Mouse (Mus musculus) heart, embryonic 13.5 days (tissue): Measurements from ENCODE around the gene Pah. TPM values are rescaled to one million over a fixed set of nuclear protein-coding genes. Genes with fewer than 3 reads are reported as not detected.
A peak's percentile ranks its signal among the peaks of the same experiment; 100 is the strongest.

Experiments
- ATAC-seq: fragments of 200-750 bp; cut with Nextera tagmentation; 2 replicates; pipeline ENCODE4 v1.8.0; 2017; ENCODE audit warnings: moderate TSS enrichment; ENCODE audit not compliant: insufficient number of reproducible peaks, low FRiP score, low TSS enrichment; ENCODE audit errors: extremely low read depth
- H3K27ac ChIP-seq: fragments of 300-500 bp; sonication (generic); replicated peaks from 2 replicates; pipeline ENCODE4 v1.5.1; 2015; ENCODE audit warnings: moderate library complexity, mild to moderate bottlenecking, inconsistent platforms
- H3K27me3 ChIP-seq: fragments of 300-500 bp; sonication (generic); replicated peaks from 2 replicates; pipeline ENCODE4 v1.6.1; 2015; ENCODE audit warnings: mild to moderate bottlenecking, inconsistent platforms
- H3K36me3 ChIP-seq: fragments of 300-500 bp; sonication (generic); 2 replicates; pipeline ENCODE4 v1.6.1; 2015; ENCODE audit warnings: mild to moderate bottlenecking, inconsistent platforms
- H3K4me1 ChIP-seq: fragments of 300-500 bp; sonication (generic); 2 replicates; pipeline ENCODE4 v1.6.1; 2015; ENCODE audit warnings: inconsistent platforms
- H3K4me2 ChIP-seq: fragments of 300-500 bp; sonication (generic); 2 replicates; pipeline ENCODE4 v1.6.1; 2015; ENCODE audit warnings: inconsistent platforms, mild to moderate bottlenecking, moderate library complexity
- H3K4me3 ChIP-seq: fragments of 300-500 bp; sonication (generic); 2 replicates; pipeline ENCODE4 v1.5.1; 2015; ENCODE audit warnings: moderate library complexity, mild to moderate bottlenecking, inconsistent platforms
- H3K9ac ChIP-seq: fragments of 300-500 bp; sonication (generic); 2 replicates; pipeline ENCODE4 v1.6.1; 2015; ENCODE audit warnings: inconsistent platforms, mild to moderate bottlenecking, moderate library complexity
- H3K9me3 ChIP-seq: fragments of 300-500 bp; sonication (generic); 2 replicates; pipeline ENCODE4 v1.6.1; 2016; ENCODE audit warnings: inconsistent platforms
- WGBS: fragments of 180-500 bp; shearing (Covaris S2); methylation state at CpG from one replicate; pipeline ENCODE4 v1.1.7; 2015; ENCODE audit warnings: mixed read lengths; 5-methylcytosine and 5-hydroxymethylcytosine counted together
- polyA plus RNA-seq: library from polyadenylated mRNA; unstranded; fragments of >200 nt; fragmentation: Nextera tagmentation; extraction: Ambion mirVana; gene quantifications from 2 replicates; pipeline ENCODE4 v1.2.1, GENCODE M21; 2015

Pah gene
- polyA plus RNA-seq, 1 experiment from 2014 or later: 0.20 TPM

DNA sequence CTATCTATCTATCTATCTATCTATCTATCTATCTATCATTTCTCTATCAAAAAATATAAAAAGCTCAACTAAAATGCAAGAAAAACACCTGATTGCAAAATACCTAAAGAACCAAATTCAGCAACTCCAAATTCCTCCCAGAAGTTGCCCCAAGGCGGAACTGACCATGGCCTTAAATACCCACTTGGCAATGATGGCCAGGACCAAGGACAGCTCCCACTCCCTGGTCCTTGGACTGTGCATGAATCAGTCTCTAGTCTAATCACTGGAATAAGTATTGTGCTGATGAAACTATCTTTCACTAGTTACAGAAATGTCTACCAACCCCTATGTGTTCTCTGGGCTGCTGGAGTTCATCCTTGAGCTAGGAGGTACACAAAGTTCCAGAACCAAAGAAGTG is 65.1 kb downstream of the Pah start:
- no peak overlapping the region for H3K9ac ChIP-seq
- H3K27me3 ChIP-seq: no peaks in the 10 kb centered on the region
- H3K4me3 ChIP-seq: no peak overlapping the region
- no peak overlapping the region for H3K4me2 ChIP-seq
- H3K36me3 ChIP-seq: no peaks in the 10 kb centered on the region
- no peaks in the 10 kb centered on the region for H3K4me1 ChIP-seq
- no peak overlapping the region for H3K27ac ChIP-seq
- ATAC-seq: no peak
- 82% methylated on average over 1 of the region's 1 CpGs for WGBS
- no peaks in the 10 kb centered on the region; the same call in 1 of the 2 replicates for H3K9me3 ChIP-seq

- ATAC-seq: no peak
- H3K9me3 ChIP-seq: no peaks in the 10 kb centered on the region
- H3K4me2 ChIP-seq: no peak overlapping the region
- H3K36me3 ChIP-seq: no peaks in the 10 kb centered on the region
- H3K27me3 ChIP-seq: no peaks in the 10 kb centered on the region
- no peaks in the 10 kb centered on the region for H3K4me1 ChIP-seq
- 38% methylated on average over 2 of the region's 2 CpGs for WGBS
- no peak overlapping the region for H3K4me3 ChIP-seq
- no peak overlapping the region for H3K27ac ChIP-seq
- no peak overlapping the region for H3K9ac ChIP-seq
Observed at GRCm38 (mm10) chr10:87593916-87594315, 72.3 kb downstream of the Pah start.

GRCm38 (mm10) chr10:87596361-87597074 is 74.9 kb downstream of the Pah start:
- ATAC-seq: no peak
- H3K4me3 ChIP-seq: no peak overlapping the region
- WGBS: 32% methylated on average over 5 of the region's 5 CpGs
- H3K27ac ChIP-seq: no peak overlapping the region
- H3K9me3 ChIP-seq: no peaks in the 10 kb centered on the region
- no peaks in the 10 kb centered on the region for H3K27me3 ChIP-seq
- peak overlapping the region; percentile 33; the same call in 1 of the 2 replicates for H3K4me2 ChIP-seq
- H3K36me3 ChIP-seq: no peaks in the 10 kb centered on the region
- no peaks in the 10 kb centered on the region for H3K4me1 ChIP-seq
- no peak overlapping the region for H3K9ac ChIP-seq

DNA sequence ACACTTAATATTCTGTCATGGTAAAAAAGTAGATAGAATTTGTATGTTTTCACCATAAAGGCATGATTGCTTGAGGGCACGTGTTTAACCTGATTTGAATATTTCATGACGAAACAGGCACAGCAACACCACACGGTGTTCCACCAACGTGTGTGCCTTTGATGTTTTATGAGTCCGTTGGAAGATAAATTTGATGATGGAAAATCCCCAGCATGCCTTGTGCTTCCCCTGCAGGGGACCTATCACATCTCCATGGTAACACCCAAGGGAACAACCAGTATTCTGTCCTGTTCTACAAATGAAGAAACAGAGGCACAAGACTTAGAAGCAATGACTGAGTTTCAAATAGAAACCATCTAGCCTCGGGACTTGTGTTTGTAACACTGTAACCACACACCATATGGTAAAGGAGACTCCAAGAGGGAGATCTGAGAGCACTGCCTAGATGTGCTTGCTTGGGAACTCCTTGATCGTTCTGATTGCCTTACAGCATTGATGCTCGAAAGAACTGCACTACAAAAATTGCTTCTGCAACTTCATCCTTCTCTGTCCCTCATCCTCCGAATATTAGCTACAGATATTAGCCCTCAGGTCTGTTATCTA is 75.6 kb downstream of the Pah start:
- no peaks in the 10 kb centered on the region for H3K27me3 ChIP-seq
- WGBS: 46% methylated on average over 9 of the region's 9 CpGs
- H3K4me3 ChIP-seq: no peak overlapping the region
- no peak overlapping the region for H3K4me2 ChIP-seq
- H3K9ac ChIP-seq: no peak overlapping the region
- no peak for ATAC-seq
- H3K4me1 ChIP-seq: no peaks in the 10 kb centered on the region
- H3K36me3 ChIP-seq: no peaks in the 10 kb centered on the region
- H3K27ac ChIP-seq: no peak overlapping the region
- H3K9me3 ChIP-seq: no peaks in the 10 kb centered on the region

GRCm38 (mm10) chr10:87602151-87602550 is 80.6 kb downstream of the Pah start:
- no peak for ATAC-seq
- no peak overlapping the region for H3K4me2 ChIP-seq
- H3K9ac ChIP-seq: no peak overlapping the region
- H3K9me3 ChIP-seq: no peaks in the 10 kb centered on the region
- no peak overlapping the region for H3K27ac ChIP-seq
- no peaks in the 10 kb centered on the region for H3K36me3 ChIP-seq
- 51% methylated on average over 1 of the region's 1 CpGs for WGBS
- no peak overlapping the region for H3K4me3 ChIP-seq
- no peaks in the 10 kb centered on the region for H3K27me3 ChIP-seq
- no peaks in the 10 kb centered on the region for H3K4me1 ChIP-seq

- no peaks in the 10 kb centered on the region for H3K4me1 ChIP-seq
- no peak overlapping the region for H3K27ac ChIP-seq
- H3K27me3 ChIP-seq: no peaks in the 10 kb centered on the region
- 92% methylated on average over 1 of the region's 1 CpGs for WGBS
- no peak overlapping the region for H3K4me2 ChIP-seq
- H3K36me3 ChIP-seq: no peaks in the 10 kb centered on the region
- no peak overlapping the region for H3K4me3 ChIP-seq
- no peaks in the 10 kb centered on the region for H3K9me3 ChIP-seq
- ATAC-seq: no peak
- no peak overlapping the region for H3K9ac ChIP-seq
Observed at GRCm38 (mm10) chr10:87625196-87625595, 103.6 kb downstream of the Pah start.

Other genes starting within 250 kb of the Pah start
- 0.15 and 0.35 TPM in 2 replicates for gene Ascl1, start 28.1 kb upstream of the Pah start, polyA plus RNA-seq